ENCODE assay signal across 8 mouse cellular contexts in the genomic region with DNA sequence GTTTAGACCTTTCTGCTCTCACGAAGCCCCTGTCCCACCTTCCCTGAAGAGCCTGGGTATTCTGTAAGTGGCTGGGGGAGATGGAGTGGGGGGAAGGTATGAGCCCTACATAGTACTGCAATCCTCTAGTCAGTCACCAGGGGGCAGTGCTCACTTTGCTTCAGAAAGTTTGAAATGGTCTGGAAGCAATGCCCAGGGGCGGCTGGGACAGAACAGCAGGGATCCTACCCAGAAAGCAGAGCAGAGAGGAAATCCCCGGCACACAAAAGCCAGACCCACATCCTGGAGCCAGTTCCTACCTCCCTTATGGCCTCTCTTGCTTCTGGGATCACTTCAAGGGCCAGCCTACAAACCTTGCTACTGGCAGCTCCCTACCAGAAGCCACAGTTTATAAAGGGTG. TPM values are rescaled to one million over a fixed set of nuclear protein-coding genes. Genes with fewer than 3 reads are reported as not detected.
A peak's percentile ranks its signal among the peaks of the same experiment; 100 is the strongest.
DNase-seq lines count a peak whose midpoint lies in the region; ATAC-seq and TF ChIP-seq lines count a peak whose summit lies in the region.

No protein-coding gene starts in this region.

- no peak for TF ChIP-seq EP300 in lung, postnatal 0 days (IDR thresholded peaks at IDR 0.05)

- ATAC-seq in G1E (ENCODE audit: extremely low read depth, insufficient number of reproducible peaks, low FRiP score, poor library complexity, severe bottlenecking): no peak
- peak; percentile 73 for ATAC-seq in forebrain, embryonic 16.5 days
- ATAC-seq in lung, postnatal 0 days: peak; percentile 76

- no peaks in the 10 kb centered on the region for H3K4me1 ChIP-seq in G1E (ENCODE audit: insufficient read depth, low read depth, low read length)
- peaks cover 9% of the 10 kb centered on the region for H3K4me1 ChIP-seq in forebrain, embryonic 16.5 days (replicated peaks; ENCODE audit: control insufficient read depth, insufficient read depth, low read length)
- H3K4me1 ChIP-seq in hindbrain, embryonic 10.5 days (replicated peaks): peaks cover 41% of the 10 kb centered on the region
- no peaks in the 10 kb centered on the region for H3K4me1 ChIP-seq in lung, postnatal 0 days (ENCODE audit: insufficient read depth, low read depth, low read length)

- H3K4me2 ChIP-seq in forebrain, embryonic 16.5 days (ENCODE audit: low read length): no peak overlapping the region
- H3K4me2 ChIP-seq in lung, postnatal 0 days (replicated peaks; ENCODE audit: low read depth, low read length): no peak overlapping the region

- TF ChIP-seq CTCF in G1E (IDR thresholded peaks at IDR 0.05; ENCODE audit: low read depth, low read length): peak; percentile 52; the same call in 1 of the 2 replicates
- peak; percentile 94 for TF ChIP-seq CTCF in lung, postnatal 0 days (IDR thresholded peaks at IDR 0.05)

- H3K4me3 ChIP-seq in G1E (ENCODE audit: low read depth, low read length): no peak overlapping the region
- H3K4me3 ChIP-seq in forebrain, embryonic 16.5 days (replicated peaks; ENCODE audit: low read length): no peak overlapping the region
- H3K4me3 ChIP-seq in hindbrain, embryonic 10.5 days: no peak overlapping the region; the same call in 1 of the 2 replicates
- no peak overlapping the region for H3K4me3 ChIP-seq in lung, postnatal 0 days (ENCODE audit: low read depth, low read length)

- H3K9me3 ChIP-seq in G1E (replicated peaks): no peaks in the 10 kb centered on the region
- H3K9me3 ChIP-seq in forebrain, embryonic 16.5 days (ENCODE audit: control insufficient read depth, low read length): no peaks in the 10 kb centered on the region
- no peaks in the 10 kb centered on the region for H3K9me3 ChIP-seq in hindbrain, embryonic 10.5 days
- H3K9me3 ChIP-seq in lung, postnatal 0 days (ENCODE audit: low read length): no peaks in the 10 kb centered on the region

- H3K27me3 ChIP-seq in G1E (ENCODE audit: insufficient read depth, low read length): no peaks in the 10 kb centered on the region
- H3K27me3 ChIP-seq in forebrain, embryonic 16.5 days (replicated peaks; ENCODE audit: control insufficient read depth, insufficient read depth, low read length): no peaks in the 10 kb centered on the region
- no peaks in the 10 kb centered on the region for H3K27me3 ChIP-seq in hindbrain, embryonic 10.5 days (ENCODE audit: insufficient read depth, poor library complexity, severe bottlenecking)
- no peaks in the 10 kb centered on the region for H3K27me3 ChIP-seq in lung, postnatal 0 days (replicated peaks; ENCODE audit: insufficient read depth, low read length)

- H3K36me3 ChIP-seq in G1E (replicated peaks): peaks cover 26% of the 10 kb centered on the region
- no peaks in the 10 kb centered on the region; the same call in 1 of the 2 replicates for H3K36me3 ChIP-seq in forebrain, embryonic 16.5 days (ENCODE audit: control insufficient read depth, insufficient read depth)
- peaks cover 98% of the 10 kb centered on the region for H3K36me3 ChIP-seq in hindbrain, embryonic 10.5 days
- peaks cover 15% of the 10 kb centered on the region; the same call in 1 of the 2 replicates for H3K36me3 ChIP-seq in lung, postnatal 0 days (ENCODE audit: insufficient read depth, low read length)

- H3K27ac ChIP-seq in forebrain, embryonic 16.5 days (ENCODE audit: low read length): peak overlapping the region; percentile 47; the same call in 1 of the 2 replicates
- peak overlapping the region; percentile 76 for H3K27ac ChIP-seq in hindbrain, embryonic 10.5 days
- peak overlapping the region; percentile 43; the same call in 1 of the 2 replicates for H3K27ac ChIP-seq in lung, postnatal 0 days (ENCODE audit: low read length)

- DNase-seq in G1E (ENCODE audit: low spot score): peak; percentile 59
- peak; percentile 48 for DNase-seq in c-Kit-positive CD71-positive TER-119-negative erythroid progenitor cells, embryonic 14.5 days (ENCODE audit: low read depth)
- peak; percentile 86 for DNase-seq in hindbrain, embryonic 10.5 days (ENCODE audit: low spot score)
- DNase-seq in layer of hippocampus, adult 8-10 months (ENCODE audit: low spot score in 2 of 2): peak; percentile 64 to 88
- peak; percentile 88 for DNase-seq in lung, postnatal 0 days (ENCODE audit: low spot score)
- peak; percentile 74 for DNase-seq in ovary, postnatal 36 days (ENCODE audit: low spot score)
- DNase-seq in thymus, postnatal 14 days: peak; percentile 86

- H3K9ac ChIP-seq in forebrain, embryonic 16.5 days (replicated peaks; ENCODE audit: low read depth, low read length): 0 out of 2 replicates have a peak overlapping the region, but pooled peaks have one; percentile 17
- H3K9ac ChIP-seq in lung, postnatal 0 days (replicated peaks; ENCODE audit: low read depth): no peak overlapping the region

- WGBS in forebrain, embryonic 16.5 days: 10% methylated on average over 3 of the region's 3 CpGs
- 15% methylated on average over 3 of the region's 3 CpGs for WGBS in hindbrain, embryonic 10.5 days
- 11% methylated on average over 3 of the region's 3 CpGs for WGBS in lung, postnatal 0 days

RNA-seq across cellular contexts. Expression of gene Sardh, which starts 40.9 kb away (rescaled TPM):
- total RNA-seq in G1E (2014; fragmentation: Nextera tagmentation): not detected in 2 replicates
- 0.11 and 0.46 TPM in 2 replicates for total RNA-seq in G1E (2017)
- polyA plus RNA-seq in G1E (2012): 0.07 TPM in 1 of 2 replicates, not detected in the other
- polyA plus RNA-seq in forebrain, embryonic 16.5 days (2015; fragmentation: Nextera tagmentation; extraction: Ambion mirVana): 4.1 and 5.8 TPM in 2 replicates
- 1.9 and 3.9 TPM in 2 replicates for polyA plus RNA-seq in hindbrain, embryonic 10.5 days (2016; fragmentation: Nextera tagmentation; extraction: Ambion mirVana)
- total RNA-seq in layer of hippocampus, adult 8-10 months (2022): 10 to 100 TPM in 1 of 4 experiments, 1 to 10 TPM in 3; 6.1 to 11.5 (median 9.1) TPM
- 11.5 and 12.6 TPM in 2 replicates for polyA plus RNA-seq in lung, postnatal 0 days (2015; fragmentation: Nextera tagmentation; extraction: Ambion mirVana)
